Mouse (Mus musculus): ENCODE measurements at regions not wholly inside any gene's neighbourhood (a gene's known extent, or its start where the extent isn't known, plus 50 kb on each side); places are given as distances from the start of the nearest gene placed in this dataset.

- TF ChIP-seq CTCF (IDR thresholded peaks at IDR 0.05; ENCODE audit: borderline replicate concordance, insufficient read depth, low read length): no peak
- TF ChIP-seq POLR2A (IDR thresholded peaks at IDR 0.05; ENCODE audit: low read depth, low read length): no peak; the same call in 1 of the 2 replicates
These were observed 67.2 kb upstream of the Arntl start for GRCm38 (mm10) chr7:113140011-113140438.
